Mouse (Mus musculus) thymus, adult 2 months (tissue): ENCODE measurements around the gene Ttc27.

Experiments used
- CTCF ChIP-seq: fragments of 200-500 bp; IDR thresholded peaks from 2 replicates; pipeline ENCODE4 v1.5.1; 2012; ENCODE audit warnings: mild to moderate bottlenecking, control low read depth, low read length, moderate library complexity, borderline replicate concordance; ENCODE audit not compliant: control insufficient read depth, poor library complexity, insufficient read depth; ENCODE audit errors: extremely low read depth
- POLR2A ChIP-seq: fragments of 200-500 bp; IDR thresholded peaks from 2 replicates; pipeline ENCODE4 v1.6.1; 2012; ENCODE audit warnings: mild to moderate bottlenecking, low read length, control low read depth, moderate library complexity; ENCODE audit not compliant: control insufficient read depth, poor library complexity, insufficient read depth; ENCODE audit errors: extremely low read depth

- TF ChIP-seq CTCF (no peak), POLR2A (no peak)
These were observed 12.1 kb upstream of the Ttc27 start for GRCm38 (mm10) chr17:74705480-74705879.
